Mouse (Mus musculus) CD4-positive naive resting alpha-beta T cell, adult 57 days (primary cell): ENCODE data around the gene Gabrr3. TPM values are rescaled to one million over a fixed set of nuclear protein-coding genes. Genes with fewer than 3 reads are reported as not detected.

Experiments
- total RNA-seq: library from RNA; stranded (reverse); gene quantifications from one replicate; pipeline ENCODE4 v1.2.4, GENCODE M21; 2023

Gabrr3 gene
- not detected for total RNA-seq

DNA sequence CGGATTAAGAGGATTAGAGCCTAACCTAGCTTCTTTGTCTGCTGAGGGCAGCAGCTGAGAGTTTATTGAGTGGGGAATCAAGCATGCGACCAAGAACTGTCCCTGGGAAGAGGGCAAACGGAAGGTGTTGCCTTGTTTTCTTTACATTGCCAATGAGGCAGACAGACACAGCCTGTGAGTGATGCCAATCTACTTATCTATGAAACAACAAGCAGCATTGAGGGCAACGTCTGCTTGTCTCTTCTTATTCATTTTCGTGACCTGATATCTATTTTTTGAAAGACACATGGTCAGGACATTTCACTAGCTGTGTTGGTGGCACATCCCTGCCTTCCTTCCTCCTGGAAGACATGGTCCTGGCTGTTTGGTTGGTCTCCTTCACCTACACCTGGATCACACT is at the start of gene Gabrr3:
Gabrr3 (plus strand) TSS at position 301 of the 400 bp plus-strand sequence.

DNA sequence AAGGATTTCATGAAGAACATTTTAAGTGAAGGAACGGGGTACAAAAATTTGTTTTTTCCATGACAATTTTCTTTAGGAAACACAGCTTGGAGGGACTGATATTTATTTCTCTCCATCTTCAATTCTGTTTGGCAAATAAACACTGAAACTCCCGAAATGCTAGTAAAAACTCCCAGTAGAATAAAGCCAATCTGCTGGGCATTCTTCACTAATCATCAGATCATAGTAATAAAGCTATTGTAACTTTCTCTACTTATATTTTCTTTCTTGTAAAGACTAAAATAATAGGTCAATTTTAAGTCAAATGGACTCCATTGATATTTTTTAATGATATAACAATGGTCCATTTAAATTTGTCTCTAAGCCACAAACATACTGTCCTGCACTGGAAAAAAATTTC is 43.2 kb upstream of the Gabrr3 start, which contains the start of gene Olfr209:
Olfr209 (minus strand) TSS at position 101 of the 400 bp plus-strand sequence.

DNA sequence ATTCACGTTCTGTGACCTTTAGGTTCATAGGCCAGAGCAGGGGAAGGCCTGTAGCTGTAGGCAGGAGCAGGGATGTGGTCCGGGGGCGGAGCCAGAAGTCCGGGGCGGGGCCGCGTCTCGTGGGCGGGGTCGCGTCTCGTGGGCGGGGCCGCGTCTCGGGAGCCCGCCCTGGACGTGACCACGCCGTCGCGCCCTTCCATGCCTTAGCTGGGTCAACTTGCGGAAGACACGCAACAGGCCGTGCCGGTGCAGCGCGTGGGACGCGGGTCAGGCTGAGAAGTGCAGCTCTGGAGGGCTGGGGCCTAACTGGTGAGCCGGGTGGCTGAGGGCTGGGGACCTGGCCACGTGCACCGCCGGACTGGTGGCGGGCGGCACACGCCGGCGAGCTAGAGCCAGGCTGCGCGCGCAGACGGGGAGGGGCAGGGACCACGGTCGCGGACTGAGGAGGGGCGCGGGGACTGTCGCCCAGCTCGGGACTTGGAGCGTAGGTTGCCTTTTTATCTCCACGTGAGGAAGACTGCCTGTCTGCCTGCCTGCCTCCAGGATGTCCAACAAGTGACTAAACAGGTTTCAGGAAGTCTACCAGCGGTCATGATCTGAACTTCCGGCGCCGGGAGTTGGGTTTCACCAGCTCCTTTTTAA is 64.6 kb downstream of the Gabrr3 start, which contains the start of gene Riox2:
Riox2 (plus strand) TSS at position 139 of the 642 bp plus-strand sequence.

Other genes starting within 250 kb of the Gabrr3 start
- not detected for gene Olfr196, start 236.9 kb upstream of the Gabrr3 start, total RNA-seq
- not detected for gene Olfr198, start 203.8 kb upstream of the Gabrr3 start, total RNA-seq
- gene Olfr199, start 187.6 kb upstream of the Gabrr3 start, total RNA-seq = not detected
- not detected for gene Olfr201, start 134.7 kb upstream of the Gabrr3 start, total RNA-seq
- not detected for gene Olfr202, start 120.5 kb upstream of the Gabrr3 start, total RNA-seq
- not detected for gene Olfr203, start 108.5 kb upstream of the Gabrr3 start, total RNA-seq
- not detected for gene Olfr204, start 89.1 kb upstream of the Gabrr3 start, total RNA-seq
- gene Olfr205, start 76.2 kb upstream of the Gabrr3 start, total RNA-seq = not detected
- not detected for gene Olfr206, start 58.1 kb upstream of the Gabrr3 start, total RNA-seq
- gene Olfr209, start 43.3 kb upstream of the Gabrr3 start, total RNA-seq = not detected
- gene Riox2, start 64.4 kb downstream of the Gabrr3 start, total RNA-seq = 34.6 TPM
- gene Crybg3, start 193.6 kb downstream of the Gabrr3 start, total RNA-seq = 2.1 TPM
- gene Arl6, start 232.1 kb downstream of the Gabrr3 start, total RNA-seq = 0.47 TPM